23 mouse cellular contexts compared by ENCODE assay signal in the genomic region with DNA sequence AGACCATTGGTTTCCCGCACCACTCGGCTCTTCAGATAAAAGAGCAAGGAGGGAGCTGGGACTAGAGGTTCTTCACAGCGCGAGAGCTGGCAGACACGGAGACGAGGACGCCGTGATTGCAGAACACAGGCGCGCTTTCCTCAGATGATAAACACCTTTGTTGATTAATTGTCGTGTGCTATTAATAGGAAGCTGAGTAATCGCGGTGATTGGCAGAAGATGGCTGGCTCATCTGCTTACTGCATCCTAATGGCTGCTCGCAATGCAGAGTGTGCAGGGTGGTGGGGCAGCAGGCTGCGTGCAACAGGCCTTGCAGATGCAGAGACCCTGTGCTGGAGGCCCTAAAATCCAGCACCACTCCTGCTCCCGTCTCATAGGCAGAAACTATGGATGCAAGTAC.
"Had no signal": no experiment of that assay in that cellular context is flagged by ENCODE, and none has a peak within 500 bp of the region (broad histone marks: within the 10 kb centered on the region; RNA-seq: fewer than 3 reads in every experiment).

No protein-coding gene starts in this region.

- H3K4me3 ChIP-seq: layer of hippocampus, adult 2 months; left cerebral cortex, adult 2 months; limb, embryonic 12.5 days; limb, embryonic 15.5 days; stomach, embryonic 15.5 days had no signal

- H3K27me3 ChIP-seq: limb, embryonic 12.5 days; limb, embryonic 15.5 days; stomach, embryonic 15.5 days had no signal

- DNase-seq: kidney, adult 18-20 months; kidney, adult 9 months; kidney, postnatal 14 days; kidney, postnatal 4 days; layer of hippocampus, postnatal 36 days; left cerebral cortex, postnatal 4 days; liver, postnatal 0 days; lung, embryonic 14.5 days; midbrain, embryonic 14.5 days; retina, postnatal 1 day; right cerebral cortex, postnatal 25 days; spleen, adult 18-20 months; thymus, postnatal 25 days had no signal

- H3K4me2 ChIP-seq: limb, embryonic 12.5 days; limb, embryonic 15.5 days; liver, embryonic 11.5 days; lung, embryonic 14.5 days; midbrain, embryonic 11.5 days; stomach, embryonic 15.5 days had no signal

- H3K36me3 ChIP-seq: limb, embryonic 12.5 days; limb, embryonic 15.5 days; stomach, embryonic 15.5 days had no signal

- ATAC-seq: liver, postnatal 0 days; lung, postnatal 0 days had no signal

- H3K9me3 ChIP-seq: limb, embryonic 12.5 days; limb, embryonic 15.5 days; stomach, embryonic 15.5 days had no signal

- H3K27ac ChIP-seq: layer of hippocampus, adult 2 months; left cerebral cortex, adult 2 months; limb, embryonic 12.5 days; limb, embryonic 15.5 days; liver, embryonic 14.5 days; macrophage; stomach, embryonic 15.5 days had no signal

- H3K9ac ChIP-seq: limb, embryonic 12.5 days; limb, embryonic 15.5 days; liver, embryonic 14.5 days; liver, postnatal 0 days; lung, embryonic 14.5 days; stomach, embryonic 15.5 days had no signal

- H3K4me1 ChIP-seq: stomach, embryonic 15.5 days had no signal
